Mouse (Mus musculus): ENCODE data around the gene Dhdh.
"Not testable (repeated sequence)": the region's sequence is repeated elsewhere in the genome, so short reads cannot be mapped to it uniquely, and the experiment has no call there.

Dhdh gene

GRCm38 (mm10) chr7:45475291-45475969 is 13.2 kb downstream of the Dhdh start:
- no peak for DNase-seq (ENCODE audit: low spot score)

DNA sequence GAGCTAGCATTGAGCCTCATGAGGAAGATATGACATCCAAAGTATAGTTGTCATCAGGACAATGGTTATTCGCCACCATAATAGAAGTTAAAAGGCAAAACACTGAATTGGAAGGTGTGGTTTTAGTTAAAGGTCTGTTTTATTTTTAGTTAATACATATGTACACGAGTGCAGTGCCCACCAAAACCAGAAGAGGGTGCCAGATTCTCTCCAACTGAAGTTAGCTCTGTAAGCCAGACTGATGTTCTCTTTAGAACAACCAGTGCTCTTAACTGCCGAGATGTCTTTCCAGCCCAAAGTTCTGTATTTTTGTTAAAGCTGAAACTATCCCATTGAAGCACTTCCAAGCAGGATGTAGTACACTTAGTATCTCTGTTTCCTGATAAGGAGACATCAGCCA is 17.7 kb downstream of the Dhdh start:
- peak; percentile 81 for DNase-seq (ENCODE audit: low spot score)

DNA sequence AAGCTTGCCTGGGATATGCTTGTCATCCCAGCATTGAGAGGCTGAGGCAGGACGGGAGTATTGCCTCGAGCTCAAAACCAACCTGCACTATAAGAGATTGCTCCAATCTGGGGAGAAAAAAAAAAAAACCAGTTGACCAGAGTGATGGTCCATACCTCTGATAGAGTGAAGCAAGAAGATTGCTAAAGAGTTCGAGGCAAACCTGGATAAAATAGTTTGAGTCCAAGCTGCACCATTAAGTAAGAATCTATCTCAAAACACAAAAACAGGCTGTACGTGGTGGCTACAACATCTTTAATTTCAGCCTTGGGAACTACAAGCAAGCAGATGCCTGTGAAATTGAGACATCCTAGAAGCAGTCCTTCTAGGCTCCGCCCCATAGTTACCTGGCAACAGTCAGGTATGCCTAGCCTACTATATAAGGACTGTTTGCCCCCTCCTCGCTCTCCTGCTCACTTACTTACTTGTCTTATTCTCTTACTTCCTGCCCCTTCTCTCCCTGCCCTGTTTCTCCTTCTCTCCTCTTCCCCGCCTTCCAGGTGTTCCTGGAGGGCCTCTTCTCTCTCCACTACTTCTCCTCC is 21.4 kb downstream of the Dhdh start:
- no peak for DNase-seq (ENCODE audit: low spot score)

- peak; percentile 91 for DNase-seq (ENCODE audit: low spot score)
Observed at GRCm38 (mm10) chr7:45466283-45467089, 22.1 kb downstream of the Dhdh start, which contains the start of gene Bax. Bax (minus strand) TSS chr7:45466898.

DNA sequence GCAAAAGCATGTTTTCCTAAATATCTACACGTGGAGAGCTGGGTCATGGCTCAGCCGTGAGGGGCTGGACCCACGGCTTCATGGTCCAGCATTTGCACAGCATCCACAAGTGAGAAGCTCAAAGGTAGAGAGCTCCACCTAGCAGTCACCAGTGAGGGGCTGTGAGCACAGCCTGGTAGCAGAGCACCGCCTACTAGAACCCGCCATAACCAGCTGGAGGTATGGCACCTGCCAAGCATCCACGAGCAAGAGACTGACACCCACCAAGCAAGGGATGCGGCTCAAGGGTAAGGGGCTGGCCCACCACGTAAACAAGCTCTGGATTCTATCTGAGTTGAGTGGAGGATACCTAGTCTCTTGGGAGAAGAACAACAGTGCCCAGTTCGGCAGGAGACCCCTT is 23.1 kb downstream of the Dhdh start:
- DNase-seq (ENCODE audit: low spot score) = no peak

- no peak for DNase-seq (ENCODE audit: low spot score)
Observed at GRCm38 (mm10) chr7:45465112-45465511, 23.5 kb downstream of the Dhdh start.

GRCm38 (mm10) chr7:45463987-45464778 is 24.4 kb downstream of the Dhdh start:
- no peak for DNase-seq (ENCODE audit: low spot score)

GRCm38 (mm10) chr7:45462868-45463267 is 25.7 kb downstream of the Dhdh start:
- not testable (repeated sequence) for DNase-seq (ENCODE audit: low spot score)

DNA sequence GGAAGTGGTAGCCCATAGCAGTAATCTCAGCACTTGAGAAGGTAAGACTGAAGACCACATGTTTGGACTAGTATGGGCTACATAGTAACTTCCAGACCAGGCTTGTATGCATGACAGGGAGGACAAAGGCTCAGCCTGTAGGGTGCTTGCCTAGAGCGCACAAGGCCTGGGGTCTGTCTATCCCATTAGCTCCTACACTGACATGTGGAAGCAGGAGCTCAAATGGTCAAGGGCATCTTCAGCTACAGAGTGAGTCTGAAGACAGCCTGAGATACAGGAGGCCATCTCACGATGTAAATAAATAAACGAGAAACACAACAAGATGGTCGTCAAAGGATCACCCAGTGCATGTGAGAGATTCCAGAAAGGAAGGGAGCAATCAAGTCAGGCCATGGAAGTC is 26.3 kb downstream of the Dhdh start:
- no peak for DNase-seq (ENCODE audit: low spot score)

GRCm38 (mm10) chr7:45461781-45462180 is 26.8 kb downstream of the Dhdh start:
- no peak for DNase-seq (ENCODE audit: low spot score)

- DNase-seq (ENCODE audit: low spot score) = no peak
Observed at GRCm38 (mm10) chr7:45461326-45461725, 27.3 kb downstream of the Dhdh start.

- peak; percentile 55 for DNase-seq (ENCODE audit: low spot score)
Observed at GRCm38 (mm10) chr7:45460860-45461314, 27.7 kb downstream of the Dhdh start.

GRCm38 (mm10) chr7:45460377-45460776 is 28.2 kb downstream of the Dhdh start:
- no peak for DNase-seq (ENCODE audit: low spot score)

DNA sequence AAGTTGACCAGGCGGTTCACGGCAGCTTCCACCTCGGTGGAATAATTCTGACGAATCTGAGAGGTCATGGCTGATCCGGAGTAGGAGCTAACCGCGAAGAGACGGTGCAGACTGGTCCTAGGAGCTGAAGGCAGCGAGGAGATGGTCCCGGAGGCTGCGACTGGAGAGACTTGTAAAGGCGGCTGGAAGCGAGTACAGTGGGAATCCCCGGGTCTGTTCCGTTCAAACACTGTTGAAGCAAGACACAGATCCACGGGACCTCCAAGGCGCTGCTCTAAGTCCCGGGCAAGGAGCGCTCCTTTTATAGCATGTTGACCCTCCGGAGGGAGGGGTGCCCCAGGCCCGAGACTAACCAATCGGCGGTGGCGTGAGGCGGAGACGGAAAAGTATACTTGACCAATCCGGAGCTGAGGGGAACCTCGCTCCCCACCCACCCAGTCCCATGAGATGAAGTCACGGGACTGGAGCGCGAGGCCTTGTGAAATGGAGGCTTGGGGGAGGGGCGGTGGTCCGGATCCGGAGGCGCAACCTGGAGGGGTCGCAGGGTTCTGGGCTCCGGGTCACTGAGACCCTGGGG is 29.0 kb downstream of the Dhdh start, which contains the start of gene Ftl1:
Gene Ftl1, minus strand, starts transcription at position 321 of the 577 bp plus-strand sequence.
- peak; percentile 97 for DNase-seq (ENCODE audit: low spot score)

GRCm38 (mm10) chr7:45458748-45459563 is 29.6 kb downstream of the Dhdh start:
- peak; percentile 71 for DNase-seq (ENCODE audit: low spot score)

DNA sequence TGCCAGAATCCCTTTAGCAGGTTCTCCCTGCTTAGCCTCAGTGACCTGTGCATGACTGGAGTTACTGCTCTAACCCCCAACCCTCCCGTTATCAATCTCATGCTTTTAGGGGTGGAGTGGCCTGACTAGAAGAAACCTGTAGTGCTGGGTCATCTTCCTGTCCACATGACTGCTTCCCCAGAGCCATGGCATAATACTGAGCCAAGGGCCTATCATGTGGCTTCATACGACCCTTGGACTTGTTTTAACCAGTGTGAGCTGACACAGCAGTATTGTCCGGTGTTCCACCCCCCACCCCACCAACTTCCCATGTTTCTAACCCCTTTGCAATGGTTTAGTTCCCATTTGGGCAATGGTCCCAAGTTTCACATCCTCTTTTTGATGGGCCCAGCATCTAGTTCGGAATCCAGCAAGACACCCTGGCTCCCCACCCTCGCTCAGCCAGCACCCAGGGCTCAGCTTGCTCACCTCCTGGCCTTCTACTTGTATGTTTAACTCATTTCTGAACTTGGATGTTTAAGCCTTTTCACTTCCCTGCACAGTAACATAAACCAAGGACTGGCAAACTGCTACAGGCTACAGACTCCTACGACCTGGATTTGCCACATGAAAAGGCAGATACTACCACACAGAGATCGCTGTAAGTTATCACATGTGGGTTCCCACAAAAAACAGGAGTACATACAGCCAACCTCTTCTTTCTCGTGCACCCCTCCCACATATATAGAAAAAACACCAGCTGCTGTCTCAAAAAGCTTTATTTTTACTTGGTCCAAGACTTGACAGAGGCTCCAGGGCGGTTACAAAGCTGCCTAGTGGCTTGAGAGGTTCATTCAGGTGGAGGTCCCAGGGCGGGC is 31.2 kb downstream of the Dhdh start:
- DNase-seq (ENCODE audit: low spot score) = peak; percentile 85

- DNase-seq (ENCODE audit: low spot score) = no peak
Observed at GRCm38 (mm10) chr7:45456721-45457203, 31.8 kb downstream of the Dhdh start.

DNA sequence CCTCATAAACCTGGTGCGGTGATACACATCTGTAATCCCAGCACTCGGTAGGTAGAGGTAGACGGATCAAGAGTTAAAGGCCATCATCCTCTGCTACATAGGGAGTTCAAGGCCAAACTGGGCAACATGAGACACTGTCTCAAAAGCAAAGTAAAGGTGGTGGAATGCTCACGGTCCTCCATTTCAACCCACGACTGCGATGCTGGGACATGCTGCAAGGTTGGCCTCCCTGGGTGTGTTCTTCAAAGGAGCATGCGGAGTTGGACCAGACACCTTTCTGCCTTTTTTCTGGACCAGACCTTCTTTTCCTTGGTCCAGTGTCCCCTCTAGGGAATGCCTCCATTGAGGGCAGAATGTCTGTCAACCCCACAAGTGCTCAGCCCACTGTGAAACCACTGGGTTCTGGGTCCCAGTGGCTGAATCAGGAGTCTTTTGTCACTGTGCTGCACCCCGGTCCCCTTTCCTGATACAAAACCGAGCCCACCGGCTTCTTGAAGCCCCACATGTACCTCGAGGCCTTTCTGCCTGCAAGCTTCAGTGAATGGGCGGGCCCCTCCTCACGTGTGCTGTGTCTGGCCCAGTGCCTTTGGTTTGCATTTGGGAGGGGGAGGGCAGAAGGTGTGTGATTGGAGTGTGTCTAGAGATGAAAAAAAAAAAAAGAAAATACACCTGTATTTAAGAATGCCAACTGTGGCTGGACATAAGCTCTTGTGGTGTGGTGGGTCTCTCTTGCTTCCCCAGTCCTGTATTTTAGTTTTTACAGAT is 32.5 kb downstream of the Dhdh start:
- DNase-seq (ENCODE audit: low spot score) = no peak

DNA sequence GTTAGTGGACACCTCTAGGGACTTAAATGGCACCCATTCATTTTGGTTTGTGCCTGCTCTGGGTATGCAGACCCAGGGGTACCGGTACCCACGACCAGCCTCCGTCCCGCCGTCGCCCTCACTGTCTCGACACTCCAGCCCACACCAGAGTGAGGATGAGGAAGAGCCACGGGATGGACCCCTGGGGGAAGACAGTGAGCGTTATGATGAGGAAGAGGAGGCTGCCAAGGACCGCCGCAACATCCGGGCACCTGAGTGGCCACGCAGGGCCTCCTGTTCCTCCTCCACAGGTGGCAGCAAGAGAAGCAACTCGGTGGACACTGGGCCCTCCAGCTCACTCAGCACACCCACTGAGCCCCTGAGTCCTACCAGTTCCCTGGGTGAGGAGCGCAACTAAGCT is 33.6 kb downstream of the Dhdh start:
- DNase-seq (ENCODE audit: low spot score) = no peak

Measured in adipocyte (in vitro differentiated cells).